Comparison of ENCODE assay signal across 15 mouse cellular contexts in genomic region chr9:63774854-63775483, GRCm38 (mm10). TPM values are rescaled to one million over a fixed set of nuclear protein-coding genes. Genes with fewer than 3 reads are reported as not detected.
DNase-seq lines count a peak whose midpoint lies in the region; ATAC-seq and TF ChIP-seq lines count a peak whose summit lies in the region.
"Had no signal": no experiment of that assay in that cellular context is flagged by ENCODE, and none has a peak within 500 bp of the region (broad histone marks: within the 10 kb centered on the region; RNA-seq: fewer than 3 reads in every experiment).

No protein-coding gene starts in this region.

- 0 out of 4 replicates have a peak, but pooled peaks have one; percentile 22 to 33 for TF ChIP-seq EP300 in MEL (IDR thresholded peaks at IDR 0.05; ENCODE audit: low read depth in 1 of 2, low read length in 2 of 2)

- H3K27me3 ChIP-seq in MEL (ENCODE audit: control insufficient read depth in 1 of 2, insufficient read depth in 2 of 2, low read length in 2 of 2) = no peaks in the 10 kb centered on the region
- H3K27me3 ChIP-seq in intestine, embryonic 14.5 days (replicated peaks; ENCODE audit: control insufficient read depth, insufficient read depth, low read length) = no peaks in the 10 kb centered on the region
- no peaks in the 10 kb centered on the region for H3K27me3 ChIP-seq in kidney, postnatal 0 days (ENCODE audit: insufficient read depth, low read length)
- no peaks in the 10 kb centered on the region for H3K27me3 ChIP-seq in liver, embryonic 16.5 days (ENCODE audit: control insufficient read depth, insufficient read depth, low read depth, low read length)
- no peaks in the 10 kb centered on the region for H3K27me3 ChIP-seq in forebrain, embryonic 10.5 days (ENCODE audit: poor library complexity, severe bottlenecking)
- H3K27me3 ChIP-seq: forebrain, embryonic 15.5 days had no signal

- no peaks in the 10 kb centered on the region for H3K9me3 ChIP-seq in MEL (replicated peaks; ENCODE audit: insufficient read depth, low read length)
- no peaks in the 10 kb centered on the region for H3K9me3 ChIP-seq in intestine, embryonic 14.5 days (ENCODE audit: control insufficient read depth, low read length)
- no peaks in the 10 kb centered on the region for H3K9me3 ChIP-seq in kidney, postnatal 0 days (replicated peaks; ENCODE audit: low read length)
- no peaks in the 10 kb centered on the region for H3K9me3 ChIP-seq in liver, embryonic 16.5 days (replicated peaks; ENCODE audit: control insufficient read depth, low read length)
- no peaks in the 10 kb centered on the region for H3K9me3 ChIP-seq in forebrain, embryonic 10.5 days
- H3K9me3 ChIP-seq: embryonic facial prominence, embryonic 12.5 days; forebrain, embryonic 15.5 days; G1E had no signal

- H3K4me1 ChIP-seq in MEL (ENCODE audit: control insufficient read depth in 1 of 2, insufficient read depth in 2 of 2, low read length in 2 of 2) = peaks cover 12 to 21% of the 10 kb centered on the region in 2 experiments
- H3K4me1 ChIP-seq in intestine, embryonic 14.5 days (replicated peaks; ENCODE audit: control insufficient read depth, insufficient read depth, low read length) = peaks cover 19% of the 10 kb centered on the region
- peaks cover 12% of the 10 kb centered on the region for H3K4me1 ChIP-seq in kidney, postnatal 0 days (replicated peaks; ENCODE audit: insufficient read depth, low read length)
- peaks cover 21% of the 10 kb centered on the region for H3K4me1 ChIP-seq in liver, embryonic 16.5 days (ENCODE audit: control insufficient read depth, low read depth, low read length)
- peaks cover 25% of the 10 kb centered on the region for H3K4me1 ChIP-seq in forebrain, embryonic 10.5 days

- peak; percentile 88 for DNase-seq in MEL (ENCODE audit: low read depth, low spot score)
- peak; percentile 68 for DNase-seq in intestine, embryonic 14.5 days (ENCODE audit: low spot score)
- no peak for DNase-seq in kidney, postnatal 0 days (ENCODE audit: low spot score)
- no peak for DNase-seq in forebrain, embryonic 10.5 days (ENCODE audit: extremely low spot score, low spot score)
- DNase-seq in lung, postnatal 25 days (ENCODE audit: low spot score) = no peak
- no peak for DNase-seq in left cerebral cortex, adult 11 months (ENCODE audit: low spot score)
- DNase-seq: B cell, adult 2 months; cerebellum, postnatal 10 days; heart, postnatal 36 days had no signal

- no peaks in the 10 kb centered on the region for H3K79me2 ChIP-seq in MEL (ENCODE audit: control insufficient read depth, insufficient read depth, low read length, poor library complexity)

- no peak for TF ChIP-seq CTCF in MEL (IDR thresholded peaks at IDR 0.05 in 2 of 3, conservative IDR thresholded peaks at IDR 0.05 in 1 of 3; ENCODE audit: control insufficient read depth in 1 of 3, insufficient read depth in 1 of 3, low read depth in 2 of 3, low read length in 3 of 3, poor library complexity in 1 of 3, severe bottlenecking in 1 of 3)
- no peak for TF ChIP-seq CTCF in kidney, postnatal 0 days (IDR thresholded peaks at IDR 0.05; ENCODE audit: low read depth)

- TF ChIP-seq RAD21 in MEL (IDR thresholded peaks at IDR 0.05; ENCODE audit: low read depth, low read length) = no peak

- H3K27ac ChIP-seq in MEL (ENCODE audit: control insufficient read depth, low read depth, low read length) = peak overlapping the region; percentile 58
- peak overlapping the region; percentile 49; the same call in 1 of the 2 replicates for H3K27ac ChIP-seq in intestine, embryonic 14.5 days (ENCODE audit: low read depth)
- peak overlapping the region; percentile 81 for H3K27ac ChIP-seq in kidney, postnatal 0 days
- peak overlapping the region; percentile 56 for H3K27ac ChIP-seq in liver, embryonic 16.5 days (ENCODE audit: low read length)
- H3K27ac ChIP-seq in forebrain, embryonic 10.5 days = no peak overlapping the region; the same call in 1 of the 2 replicates
- H3K27ac ChIP-seq: embryonic facial prominence, embryonic 12.5 days; forebrain, embryonic 15.5 days; macrophage had no signal

- TF ChIP-seq POLR2A in MEL (IDR thresholded peaks at IDR 0.05; ENCODE audit: control insufficient read depth in 1 of 2, insufficient read depth in 1 of 2, low read depth in 1 of 2, low read length in 2 of 2, poor library complexity in 1 of 2) = peak; percentile 31 to 62; a peak in 3 of 4 replicates

- no peak overlapping the region for H3K4me2 ChIP-seq in intestine, embryonic 14.5 days (ENCODE audit: low read length)
- H3K4me2 ChIP-seq in kidney, postnatal 0 days (ENCODE audit: low read length) = no peak overlapping the region
- peak overlapping the region; percentile 39 for H3K4me2 ChIP-seq in liver, embryonic 16.5 days (ENCODE audit: low read depth, low read length)
- H3K4me2 ChIP-seq: embryonic facial prominence, embryonic 12.5 days; forebrain, embryonic 15.5 days had no signal

- peak overlapping the region; percentile 3 to 47; a peak in 2 of 4 replicates for H3K4me3 ChIP-seq in MEL (ENCODE audit: control insufficient read depth in 1 of 2, insufficient read depth in 1 of 2, low read depth in 2 of 2, low read length in 2 of 2)
- no peak overlapping the region for H3K4me3 ChIP-seq in intestine, embryonic 14.5 days (ENCODE audit: low read depth, low read length)
- no peak overlapping the region for H3K4me3 ChIP-seq in kidney, postnatal 0 days (replicated peaks; ENCODE audit: low read depth, low read length)
- no peak overlapping the region for H3K4me3 ChIP-seq in liver, embryonic 16.5 days (ENCODE audit: low read depth, low read length)
- no peak overlapping the region for H3K4me3 ChIP-seq in forebrain, embryonic 10.5 days
- H3K4me3 ChIP-seq: embryonic facial prominence, embryonic 12.5 days; forebrain, embryonic 15.5 days had no signal

- peak; percentile 72 for ATAC-seq in intestine, embryonic 14.5 days (replicated peaks; ENCODE audit: low FRiP score, low TSS enrichment, low read depth)
- peak; percentile 71 for ATAC-seq in kidney, postnatal 0 days (replicated peaks; ENCODE audit: low FRiP score, low read depth)
- ATAC-seq in liver, embryonic 16.5 days (ENCODE audit: low read depth) = peak; percentile 83
- no peak for ATAC-seq in activated CD4-positive, CD25-positive, alpha-beta regulatory T cell, adult 4 months
- ATAC-seq: forebrain, embryonic 15.5 days had no signal

- 23% methylated on average over 6 of the region's 6 CpGs for WGBS in intestine, embryonic 14.5 days
- 37% methylated on average over 6 of the region's 6 CpGs for WGBS in kidney, postnatal 0 days
- 33% methylated on average over 6 of the region's 6 CpGs for WGBS in liver, embryonic 16.5 days (ENCODE audit: insufficient replicate concordance)
- WGBS in forebrain, embryonic 10.5 days = 90% methylated on average over 6 of the region's 6 CpGs

- peaks cover 0 to 15% of the 10 kb centered on the region in 2 experiments; a peak in 2 of 4 replicates for H3K36me3 ChIP-seq in MEL (ENCODE audit: control insufficient read depth in 1 of 2, insufficient read depth in 2 of 2, low read length in 2 of 2)
- H3K36me3 ChIP-seq in intestine, embryonic 14.5 days (ENCODE audit: control insufficient read depth, insufficient read depth, low read length) = no peaks in the 10 kb centered on the region
- no peaks in the 10 kb centered on the region for H3K36me3 ChIP-seq in kidney, postnatal 0 days (ENCODE audit: insufficient read depth, low read length)
- H3K36me3 ChIP-seq in liver, embryonic 16.5 days (ENCODE audit: control insufficient read depth, insufficient read depth) = no peaks in the 10 kb centered on the region
- no peaks in the 10 kb centered on the region for H3K36me3 ChIP-seq in forebrain, embryonic 10.5 days (replicated peaks)
- H3K36me3 ChIP-seq: embryonic facial prominence, embryonic 12.5 days; forebrain, embryonic 15.5 days; G1E had no signal

- peak overlapping the region; percentile 43 for H3K9ac ChIP-seq in MEL (ENCODE audit: control insufficient read depth, low read depth, low read length, poor library complexity, severe bottlenecking)
- H3K9ac ChIP-seq in intestine, embryonic 14.5 days (ENCODE audit: low read length) = no peak overlapping the region
- H3K9ac ChIP-seq in kidney, postnatal 0 days (ENCODE audit: low read depth, low read length) = no peak overlapping the region
- no peak overlapping the region for H3K9ac ChIP-seq in liver, embryonic 16.5 days (ENCODE audit: low read depth, low read length)
- H3K9ac ChIP-seq: embryonic facial prominence, embryonic 12.5 days; forebrain, embryonic 15.5 days had no signal

TF ChIP-seq in MEL, 35 proteins besides CTCF, POLR2A, EP300 and RAD21 (continues in another document):
- peak; percentile 52; the same call in 1 of the 2 replicates for TF ChIP-seq POLR2AphosphoS2 (IDR thresholded peaks at IDR 0.05; ENCODE audit: low read length)
- 0 out of 2 replicates have a peak, but pooled peaks have one; percentile 14 for TF ChIP-seq USF1 (IDR thresholded peaks at IDR 0.05; ENCODE audit: low read depth, low read length)
- no peak for TF ChIP-seq TAL1 (IDR thresholded peaks at IDR 0.05; ENCODE audit: low read length)
- peak; percentile 45; the same call in 1 of the 2 replicates for TF ChIP-seq RCOR1 (IDR thresholded peaks at IDR 0.05; ENCODE audit: low read depth, low read length)
- TF ChIP-seq GATA1 (IDR thresholded peaks at IDR 0.05; ENCODE audit: low read depth, low read length) = peak; percentile 61
- peak; percentile 72 for TF ChIP-seq NELFE (IDR thresholded peaks at IDR 0.05; ENCODE audit: low read depth, low read length)
- no peak for TF ChIP-seq CHD2 (IDR thresholded peaks at IDR 0.05; ENCODE audit: low read length)
- TF ChIP-seq TBP (IDR thresholded peaks at IDR 0.05; ENCODE audit: low read depth, low read length) = peak; percentile 78
- TF ChIP-seq POLR2AphosphoS5 (IDR thresholded peaks at IDR 0.05; ENCODE audit: borderline replicate concordance, low read depth, low read length) = no peak
- 0 out of 2 replicates have a peak, but pooled peaks have one; percentile 23 for TF ChIP-seq ETS1 (IDR thresholded peaks at IDR 0.05; ENCODE audit: low read depth, low read length)
- peak; percentile 37; the same call in 1 of the 2 replicates for TF ChIP-seq MXI1 (IDR thresholded peaks at IDR 0.05; ENCODE audit: low read depth, low read length)
- TF ChIP-seq UBTF (IDR thresholded peaks at IDR 0.05; ENCODE audit: borderline replicate concordance, insufficient read depth, low read depth, low read length) = no peak
- TF ChIP-seq CHD1 (IDR thresholded peaks at IDR 0.05; ENCODE audit: low read depth, low read length) = no peak

RNA-seq across cellular contexts. Expression of gene Smad3, which starts 17.2 kb away (rescaled TPM):
- total RNA-seq in MEL (2012; rRNA removed) = 7.1 and 7.5 TPM in 2 replicates
- polyA plus RNA-seq in MEL (2012; ENCODE audit: insufficient read depth in 1 of 2, insufficient read length in 2 of 2, low read depth in 1 of 2, low replicate concordance in 2 of 2, missing spikeins in 1 of 2) = 10 to 100 TPM in 1 of 2 experiments, not detected in 1; 10.2 TPM
- 12.7 and 14.3 TPM in 2 replicates for polyA plus RNA-seq in intestine, embryonic 14.5 days (2014; fragmentation: Nextera tagmentation; extraction: Ambion mirVana)
- polyA plus RNA-seq in kidney, postnatal 0 days (2015; fragmentation: Nextera tagmentation; extraction: Ambion mirVana) = 19.2 and 20.0 TPM in 2 replicates
- 2.7 TPM in 2 replicates for polyA plus RNA-seq in liver, embryonic 16.5 days (2015; fragmentation: Nextera tagmentation; extraction: Ambion mirVana)
- polyA plus RNA-seq in forebrain, embryonic 10.5 days (2016; fragmentation: Nextera tagmentation; extraction: Ambion mirVana) = 22.1 and 25.5 TPM in 2 replicates
- polyA plus RNA-seq in activated CD4-positive, CD25-positive, alpha-beta regulatory T cell, adult 4 months (2017; shearing (Covaris generic)) = 10 to 100 TPM; 15.0 to 16.8 TPM

Comparison
In these comparisons a context has a peak if more than half of its experiments do, and no peak if none do; other contexts are left out.
1. DNase-seq: peak in MEL (single experiment) and intestine, embryonic 14.5 days (single experiment); none in kidney, postnatal 0 days (single experiment), forebrain, embryonic 10.5 days (single experiment), lung, postnatal 25 days (single experiment) and left cerebral cortex, adult 11 months (single experiment).
2. H3K4me3 ChIP-seq: peak in MEL (2 of 2); none in intestine, embryonic 14.5 days (single experiment), kidney, postnatal 0 days (single experiment), liver, embryonic 16.5 days (single experiment) and forebrain, embryonic 10.5 days (single experiment).